Comparison of ENCODE assay signal across 7 mouse cellular contexts in genomic region chr7:132575623-132576022, GRCm38 (mm10). TPM values are rescaled to one million over a fixed set of nuclear protein-coding genes. Genes with fewer than 3 reads are reported as not detected.
A peak's percentile ranks its signal among the peaks of the same experiment; 100 is the strongest.
DNase-seq lines count a peak whose midpoint lies in the region; ATAC-seq and TF ChIP-seq lines count a peak whose summit lies in the region.

No protein-coding gene starts in this region.

- DNase-seq in adrenal gland, adult 18-20 months (ENCODE audit: low spot score in 2 of 2) = peak; percentile 72 to 83
- peak; percentile 92 for DNase-seq in gastrocnemius, adult 2 months
- peak; percentile 88 for DNase-seq in induced T-regulatory cell, adult 2 months (ENCODE audit: low read depth)
- peak; percentile 81 to 89 for DNase-seq in left cerebral cortex, postnatal 10 days (ENCODE audit: extremely low spot score in 1 of 2, low spot score in 2 of 2)
- DNase-seq in right cerebral cortex, postnatal 25 days = peak; percentile 81

- H3K4me3 ChIP-seq in cortical plate, adult 2 months (ENCODE audit: insufficient read depth, low read length) = peak overlapping the region; percentile 52
- peak overlapping the region; percentile 98 for H3K4me3 ChIP-seq in gastrocnemius, adult 2 months

- peak overlapping the region; percentile 4; the same call in 1 of the 2 replicates for H3K27ac ChIP-seq in cortical plate, adult 2 months (ENCODE audit: insufficient read depth, low read length)
- peak overlapping the region; percentile 98 for H3K27ac ChIP-seq in gastrocnemius, adult 2 months

- TF ChIP-seq CTCF in cortical plate, adult 2 months (IDR thresholded peaks at IDR 0.05; ENCODE audit: extremely low read depth, insufficient read depth, low read length) = peak; percentile 41
- peak; percentile 73 for TF ChIP-seq CTCF in gastrocnemius, adult 2 months (IDR thresholded peaks at IDR 0.05)

- no peaks in the 10 kb centered on the region; the same call in 1 of the 2 replicates for H3K4me1 ChIP-seq in cortical plate, adult 2 months (ENCODE audit: control insufficient read depth, insufficient read depth, low read length)

- peak; percentile 74 for TF ChIP-seq POLR2A in cortical plate, adult 2 months (IDR thresholded peaks at IDR 0.05; ENCODE audit: extremely low read depth, insufficient read depth, low read length)

- ATAC-seq in megakaryocyte progenitor cell, adult 5-6 weeks (replicated peaks; ENCODE audit: poor library complexity) = peak; percentile 81

- intact Hi-C loops in gastrocnemius, adult 2 months (cut with DNase I) = loop anchor here (1.0 to 10.0 kb wide), 3 partner anchors 30 to 239 kb away; partner anchors contain the start of gene Fam53b
- intact Hi-C loops in left cerebral cortex, postnatal 10 days (cut with DNase I) = no loop called here

RNA-seq across cellular contexts. Expression of gene Oat, which starts 0.6 kb away (rescaled TPM):
- total RNA-seq in adrenal gland, adult 18-20 months (2021) = 100 to 1,000 TPM in 1 of 2 experiments, 10 to 100 TPM in 1; 98.5 to 134 TPM
- polyA plus RNA-seq in cortical plate, adult 2 months (2012; rRNA removed) = 89.4 and 94.1 TPM in 2 replicates
- total RNA-seq in gastrocnemius, adult 2 months (2021) = 100 to 1,000 TPM; 155 to 159 TPM
- total RNA-seq in left cerebral cortex, postnatal 10 days (2021) = 10 to 100 TPM; 70.8 to 73.0 TPM
- 92.6 and 99.4 TPM in 2 replicates for total RNA-seq in megakaryocyte progenitor cell, adult 5-6 weeks (2015)
- total RNA-seq in megakaryocyte progenitor cell, adult 5-6 weeks (2017) = 110 TPM in 2 replicates

RNA-seq across cellular contexts. Expression of gene Nkx1-2, which starts 23.8 kb away (rescaled TPM):
- not detected for total RNA-seq in adrenal gland, adult 18-20 months (2021)
- 0.04 TPM in 2 replicates for polyA plus RNA-seq in cortical plate, adult 2 months (2012; rRNA removed)
- not detected for total RNA-seq in gastrocnemius, adult 2 months (2021)
- total RNA-seq in left cerebral cortex, postnatal 10 days (2021) = not detected
- not detected in 2 replicates for total RNA-seq in megakaryocyte progenitor cell, adult 5-6 weeks (2015)
- total RNA-seq in megakaryocyte progenitor cell, adult 5-6 weeks (2017) = not detected in 2 replicates

RNA-seq across cellular contexts. Expression of gene Lhpp, which starts 34.8 kb away (rescaled TPM):
- total RNA-seq in adrenal gland, adult 18-20 months (2021) = 10 to 100 TPM; 17.1 to 26.8 TPM
- polyA plus RNA-seq in cortical plate, adult 2 months (2012; rRNA removed) = 24.4 and 26.2 TPM in 2 replicates
- 10 to 100 TPM; 10.8 to 11.1 TPM for total RNA-seq in gastrocnemius, adult 2 months (2021)
- 10 to 100 TPM; 28.6 to 31.6 TPM for total RNA-seq in left cerebral cortex, postnatal 10 days (2021)
- total RNA-seq in megakaryocyte progenitor cell, adult 5-6 weeks (2015) = 10.8 and 14.2 TPM in 2 replicates
- 9.1 and 11.2 TPM in 2 replicates for total RNA-seq in megakaryocyte progenitor cell, adult 5-6 weeks (2017)

Comparison
In these comparisons a context has a peak if more than half of its experiments do, and no peak if none do; other contexts are left out.
1. Peak in every context shown above with its lines: DNase-seq, ATAC-seq, H3K4me3 ChIP-seq and H3K27ac ChIP-seq.